Mouse (Mus musculus) embryonic facial prominence, embryonic 10.5 days (tissue): ENCODE results near the gene Rsph3b. TPM values are rescaled to one million over a fixed set of nuclear protein-coding genes. Genes with fewer than 3 reads are reported as not detected.
A peak's percentile ranks its signal among the peaks of the same experiment; 100 is the strongest.
"Not testable (repeated sequence)": the region's sequence is repeated elsewhere in the genome, so short reads cannot be mapped to it uniquely, and the experiment has no call there.

Source experiments
- DNase-seq: peaks from one replicate; pipeline ENCODE4 v3.0.0-alpha.2; 2017; ENCODE audit warnings: low spot score
- H3K27ac ChIP-seq: fragments of 300-500 bp; sonication (generic); replicated peaks from 2 replicates; pipeline ENCODE4 v1.5.1; 2016; ENCODE audit warnings: mild to moderate bottlenecking
- H3K27me3 ChIP-seq: fragments of 300-500 bp; sonication (generic); replicated peaks from 2 replicates; pipeline ENCODE4 v1.6.1; 2016; ENCODE audit warnings: low read depth, mild to moderate bottlenecking; ENCODE audit not compliant: poor library complexity, severe bottlenecking
- H3K36me3 ChIP-seq: fragments of 300-500 bp; sonication (generic); replicated peaks from 2 replicates; pipeline ENCODE4 v1.6.1; 2016; ENCODE audit warnings: mild to moderate bottlenecking, moderate library complexity
- H3K4me1 ChIP-seq: fragments of 300-500 bp; sonication (generic); 2 replicates; pipeline ENCODE4 v1.6.1; 2016
- H3K4me3 ChIP-seq: fragments of 300-500 bp; sonication (generic); 2 replicates; pipeline ENCODE4 v1.5.1; 2016; ENCODE audit warnings: mild to moderate bottlenecking, moderate library complexity
- H3K9me3 ChIP-seq: fragments of 300-500 bp; sonication (generic); 2 replicates; pipeline ENCODE4 v1.6.1; 2016; ENCODE audit warnings: mild to moderate bottlenecking
- WGBS: fragments of 180-500 bp; shearing (Covaris S2); methylation state at CpG from one replicate; pipeline ENCODE4 v1.1.7; 2016; 5-methylcytosine and 5-hydroxymethylcytosine counted together
- polyA plus RNA-seq: library from polyadenylated mRNA; unstranded; fragments of >200 nt; fragmentation: Nextera tagmentation; extraction: Ambion mirVana; gene quantifications from 2 replicates; pipeline ENCODE4 v1.2.1, GENCODE M21; 2016

The Rsph3b gene
- polyA plus RNA-seq = 31.5 and 34.7 TPM in 2 replicates

GRCm38 (mm10) chr17:6947984-6948768 lies at the start of gene Rsph3b:
TSS of gene Rsph3b (minus strand) at chr17:6948682.
- H3K9me3 ChIP-seq, H3K36me3 ChIP-seq, H3K27me3 ChIP-seq, H3K4me1 ChIP-seq: not testable (repeated sequence)
- Histone ChIP-seq H3K27ac (peak within 1 kb of the TSS; percentile 85), H3K4me3 (peak within 1 kb of the TSS; percentile 65)
- DNase-seq = peak; percentile 94
- under 1% methylated on average over 73 of the region's 73 CpGs for WGBS

GRCm38 (mm10) chr17:6997778-6998490 lies 49.5 kb upstream of the Rsph3b start:
- not testable (repeated sequence) for H3K4me1 ChIP-seq, H3K27me3 ChIP-seq, H3K36me3 ChIP-seq, H3K9me3 ChIP-seq, DNase-seq, H3K27ac ChIP-seq, H3K4me3 ChIP-seq
- 76% methylated on average over 2 of the region's 7 CpGs for WGBS

GRCm38 (mm10) chr17:6996826-6997225 lies 48.3 kb upstream of the Rsph3b start:
- DNase-seq = not testable (repeated sequence)

GRCm38 (mm10) chr17:6995504-6995903 lies 47.0 kb upstream of the Rsph3b start:
- not testable (repeated sequence) for H3K36me3 ChIP-seq, H3K27ac ChIP-seq, H3K4me1 ChIP-seq, H3K9me3 ChIP-seq, DNase-seq, H3K27me3 ChIP-seq, H3K4me3 ChIP-seq
- WGBS = no CpG with 5 or more reads among the region's 6 CpGs

More at GRCm38 (mm10) chr17:6996826-6997225, 48.3 kb upstream of the Rsph3b start:
- H3K36me3 ChIP-seq, H3K27me3 ChIP-seq, H3K9me3 ChIP-seq, H3K4me1 ChIP-seq, H3K4me3 ChIP-seq, H3K27ac ChIP-seq: not testable (repeated sequence)
- WGBS = 88% methylated on average over 8 of the region's 8 CpGs

- not testable (repeated sequence) for H3K4me3 ChIP-seq, H3K9me3 ChIP-seq, DNase-seq, H3K36me3 ChIP-seq, H3K4me1 ChIP-seq, H3K27ac ChIP-seq, H3K27me3 ChIP-seq
- 95% methylated on average over 1 of the region's 1 CpGs for WGBS
Observed at GRCm38 (mm10) chr17:6986118-6986517, 37.6 kb upstream of the Rsph3b start.

GRCm38 (mm10) chr17:6980144-6980543 lies 31.7 kb upstream of the Rsph3b start:
- H3K9me3 ChIP-seq, H3K4me1 ChIP-seq, H3K36me3 ChIP-seq, H3K27me3 ChIP-seq, H3K27ac ChIP-seq, DNase-seq, H3K4me3 ChIP-seq: not testable (repeated sequence)
- WGBS = 94% methylated on average over 5 of the region's 8 CpGs

- not testable (repeated sequence) for H3K36me3 ChIP-seq, H3K27me3 ChIP-seq, H3K9me3 ChIP-seq, H3K4me1 ChIP-seq
- WGBS = 28% methylated on average over 5 of the region's 5 CpGs
- Histone ChIP-seq H3K4me3 (peak overlapping the region; percentile 63), H3K27ac (0 out of 2 replicates have a peak overlapping the region, but pooled peaks have one; percentile 84)
- peak; percentile 11 for DNase-seq
Observed at GRCm38 (mm10) chr17:6979380-6979779, 30.9 kb upstream of the Rsph3b start.

- WGBS = 1% methylated on average over 63 of the region's 68 CpGs
Observed at GRCm38 (mm10) chr17:6978287-6979248, 30.1 kb upstream of the Rsph3b start, which contains the start of gene Gm49721. TSS of gene Gm49721 (plus strand) at chr17:6978904.

GRCm38 (mm10) chr17:6974985-6975384 lies 26.5 kb upstream of the Rsph3b start:
- H3K4me3 ChIP-seq, H3K36me3 ChIP-seq, H3K9me3 ChIP-seq, DNase-seq, H3K27me3 ChIP-seq, H3K4me1 ChIP-seq, H3K27ac ChIP-seq: not testable (repeated sequence)
- WGBS = 73% methylated on average over 3 of the region's 3 CpGs

More at GRCm38 (mm10) chr17:6978287-6979248, 30.1 kb upstream of the Rsph3b start, which contains the start of gene Gm49721:
- not testable (repeated sequence) for H3K27me3 ChIP-seq, H3K36me3 ChIP-seq, H3K4me1 ChIP-seq, H3K9me3 ChIP-seq
- peak within 1 kb of the TSS; percentile 63 for H3K4me3 ChIP-seq
- peak; percentile 57 for DNase-seq
- H3K27ac ChIP-seq = peak within 1 kb of the TSS; percentile 84

- 72% methylated on average over 4 of the region's 4 CpGs for WGBS
- H3K9me3 ChIP-seq, H3K36me3 ChIP-seq, H3K27me3 ChIP-seq, H3K27ac ChIP-seq, DNase-seq, H3K4me3 ChIP-seq, H3K4me1 ChIP-seq: not testable (repeated sequence)
Observed at GRCm38 (mm10) chr17:6972836-6973396, 24.4 kb upstream of the Rsph3b start.

- not testable (repeated sequence) for H3K4me3 ChIP-seq, DNase-seq, H3K27me3 ChIP-seq, H3K27ac ChIP-seq, H3K9me3 ChIP-seq, H3K4me1 ChIP-seq, H3K36me3 ChIP-seq
- WGBS = 89% methylated on average over 8 of the region's 8 CpGs
Observed at GRCm38 (mm10) chr17:6971238-6971637, 22.8 kb upstream of the Rsph3b start.

GRCm38 (mm10) chr17:6970334-6970733 lies 21.9 kb upstream of the Rsph3b start, which contains the start of gene Rnaset2b:
TSS of gene Rnaset2b (plus strand) at chr17:6970634.
- H3K27ac ChIP-seq, H3K4me3 ChIP-seq, H3K36me3 ChIP-seq, H3K9me3 ChIP-seq, H3K4me1 ChIP-seq, DNase-seq, H3K27me3 ChIP-seq: not testable (repeated sequence)
- 88% methylated on average over 1 of the region's 8 CpGs for WGBS
